In the genomic region with DNA sequence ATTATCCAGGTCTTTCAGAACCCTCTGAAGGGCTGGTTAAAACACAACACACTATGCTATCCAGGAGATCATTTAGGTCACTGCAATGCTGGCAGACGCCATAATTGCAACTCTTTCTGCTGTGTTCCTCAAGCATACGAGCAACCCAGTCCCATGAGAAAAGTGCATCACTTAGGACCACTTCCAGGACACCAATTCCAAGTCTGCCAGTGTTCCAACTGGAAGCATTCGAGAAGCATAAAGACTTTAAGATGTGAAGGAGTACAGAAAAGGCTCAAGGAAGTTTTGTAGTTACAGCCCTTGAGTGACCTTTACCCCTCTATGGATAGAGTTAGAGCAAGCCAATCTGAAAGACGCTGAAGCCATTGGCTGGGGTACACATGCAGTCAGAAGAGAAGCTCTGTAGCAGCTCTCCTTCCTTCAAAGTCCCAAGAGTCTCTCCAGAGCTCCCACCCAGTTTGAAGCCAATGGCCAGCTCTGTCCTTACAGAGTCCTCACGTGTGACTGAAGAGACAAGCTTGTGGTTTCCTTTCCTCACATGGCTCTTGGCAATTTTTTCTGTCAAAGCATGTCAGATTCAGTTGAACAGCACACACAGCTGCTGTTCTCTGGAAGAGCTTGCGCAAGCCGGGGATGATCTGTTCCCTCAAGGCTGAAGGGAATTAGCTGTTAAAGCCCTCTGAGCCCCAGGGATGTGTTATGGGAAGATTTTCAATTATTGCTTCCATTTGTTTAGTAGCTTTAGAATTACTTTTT, we compare ENCODE assay signal across 10 mouse cellular contexts. TPM values are rescaled to one million over a fixed set of nuclear protein-coding genes. Genes with fewer than 3 reads are reported as not detected.
DNase-seq lines count a peak whose midpoint lies in the region; ATAC-seq and TF ChIP-seq lines count a peak whose summit lies in the region.
"Had no signal": no experiment of that assay in that cellular context is flagged by ENCODE, and none has a peak within 500 bp of the region (broad histone marks: within the 10 kb centered on the region; RNA-seq: fewer than 3 reads in every experiment).

No protein-coding gene starts in this region.

- DNase-seq in adrenal gland, adult 2 months, result peak; percentile 69
- DNase-seq in adrenal gland, adult 18-20 months (ENCODE audit: low spot score in 2 of 2), result no peak
- DNase-seq in 3T3-L1 (ENCODE audit: low read depth, low spot score), result peak; percentile 92
- DNase-seq in lung, embryonic 14.5 days, result peak; percentile 86
- DNase-seq in layer of hippocampus, postnatal 36 days, result no peak
- DNase-seq in frontal cortex, adult 2 months (ENCODE audit: extremely low spot score in 1 of 2, low spot score in 1 of 2), result no peak
- no peak for DNase-seq in kidney, postnatal 10 days

- H3K27me3 ChIP-seq in lung, embryonic 14.5 days (ENCODE audit: insufficient read depth, low read length), result no peaks in the 10 kb centered on the region

- no peaks in the 10 kb centered on the region for H3K9me3 ChIP-seq in lung, embryonic 14.5 days (ENCODE audit: low read depth, low read length)

- TF ChIP-seq POLR2A in embryonic fibroblast, embryonic 13.5 days (IDR thresholded peaks at IDR 0.05; ENCODE audit: low read depth, low read length), result no peak

- no peak for TF ChIP-seq CTCF in embryonic fibroblast, embryonic 13.5 days (IDR thresholded peaks at IDR 0.05; ENCODE audit: borderline replicate concordance, insufficient read depth, low read length)
- no peak for TF ChIP-seq CTCF in lung, embryonic 14.5 days (IDR thresholded peaks at IDR 0.05; ENCODE audit: low read depth)

- peaks cover 13% of the 10 kb centered on the region for H3K4me1 ChIP-seq in embryonic fibroblast, embryonic 13.5 days (ENCODE audit: control insufficient read depth, insufficient read depth, low read length)
- peaks cover 4% of the 10 kb centered on the region; the same call in 1 of the 2 replicates for H3K4me1 ChIP-seq in lung, embryonic 14.5 days (ENCODE audit: insufficient read depth)

- H3K9ac ChIP-seq in lung, embryonic 14.5 days, result no peak overlapping the region

- H3K4me2 ChIP-seq in lung, embryonic 14.5 days, result no peak overlapping the region

- peak; percentile 81 for ATAC-seq in lung, embryonic 14.5 days (ENCODE audit: insufficient read depth)

- no peak overlapping the region for H3K4me3 ChIP-seq in embryonic fibroblast, embryonic 13.5 days (ENCODE audit: insufficient read depth, low read length)
- H3K4me3 ChIP-seq in lung, embryonic 14.5 days (ENCODE audit: low read depth, low read length), result no peak overlapping the region

- H3K36me3 ChIP-seq in lung, embryonic 14.5 days (ENCODE audit: insufficient read depth), result no peaks in the 10 kb centered on the region

- 51% methylated on average over 7 of the region's 7 CpGs for WGBS in lung, embryonic 14.5 days

- H3K27ac ChIP-seq in embryonic fibroblast, embryonic 13.5 days (ENCODE audit: insufficient read depth, low read length), result peak overlapping the region; percentile 61; the same call in 1 of the 2 replicates
- peak overlapping the region; percentile 77 for H3K27ac ChIP-seq in lung, embryonic 14.5 days (ENCODE audit: low read depth)

RNA-seq across cellular contexts. Expression of gene Ccl8, which starts 56.5 kb away (rescaled TPM):
- total RNA-seq in adrenal gland, adult 2 months (2021), result under 1 TPM in 1 of 2 experiments, not detected in 1; 0.63 TPM
- polyA plus RNA-seq in adrenal gland, adult 2 months (2012; rRNA removed), result 0.25 TPM in 1 of 2 replicates, not detected in the other
- total RNA-seq in adrenal gland, adult 18-20 months (2021), result 1 to 10 TPM in 1 of 2 experiments, not detected in 1; 2.0 TPM
- 1.0 TPM in 1 of 2 replicates, not detected in the other for polyA plus RNA-seq in embryonic fibroblast, embryonic 13.5 days (2011; ENCODE audit: insufficient read length, low read depth, missing spikeins)
- polyA plus RNA-seq in lung, embryonic 14.5 days (2014; fragmentation: Nextera tagmentation; extraction: Ambion mirVana), result not detected in 2 replicates
- total RNA-seq in layer of hippocampus, postnatal 36 days (2021), result not detected
- 0.24 and 0.36 TPM in 2 replicates for polyA plus RNA-seq in frontal cortex, adult 2 months (2012; rRNA removed)
- total RNA-seq: common myeloid progenitor, adult 5-6 weeks; left cerebral cortex, adult 18-20 months had no signal

Comparison
In these comparisons a context has a peak if more than half of its experiments do, and no peak if none do; other contexts are left out.
1. DNase-seq: peak in adrenal gland, adult 2 months (single experiment), 3T3-L1 (single experiment) and lung, embryonic 14.5 days (single experiment); none in adrenal gland, adult 18-20 months (0 of 2), layer of hippocampus, postnatal 36 days (0 of 2), frontal cortex, adult 2 months (0 of 2) and kidney, postnatal 10 days (single experiment).